Mouse (Mus musculus) cerebellum, adult 9-10 months (tissue): ENCODE data around the gene Gfral.

Source experiments
- DNase-seq: peaks from one replicate; pipeline ENCODE4 v3.0.0; 2022

The Gfral gene

DNA sequence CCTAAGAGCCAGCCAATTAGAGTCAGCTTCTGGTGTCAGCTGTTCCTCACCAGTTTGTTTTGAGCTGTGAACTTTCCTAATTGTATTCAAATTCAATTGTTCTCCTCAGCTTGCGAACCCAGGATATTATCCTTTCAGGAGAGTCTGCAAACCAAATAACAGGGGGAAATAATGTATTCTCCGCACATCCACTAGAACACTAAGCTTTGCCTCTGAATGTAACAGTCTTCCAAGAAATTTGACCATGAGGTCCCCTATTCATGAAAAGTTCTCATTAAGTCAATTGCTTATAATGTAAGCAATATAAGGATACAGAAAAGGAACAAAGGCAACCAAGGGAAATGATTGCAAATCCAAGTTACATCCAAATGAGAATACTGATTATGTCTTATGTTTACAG, at the start of gene Gfral:
Gene Gfral (minus strand): TSS at position 101 of the 400 bp plus-strand sequence.
- DNase-seq, result no peak

DNA sequence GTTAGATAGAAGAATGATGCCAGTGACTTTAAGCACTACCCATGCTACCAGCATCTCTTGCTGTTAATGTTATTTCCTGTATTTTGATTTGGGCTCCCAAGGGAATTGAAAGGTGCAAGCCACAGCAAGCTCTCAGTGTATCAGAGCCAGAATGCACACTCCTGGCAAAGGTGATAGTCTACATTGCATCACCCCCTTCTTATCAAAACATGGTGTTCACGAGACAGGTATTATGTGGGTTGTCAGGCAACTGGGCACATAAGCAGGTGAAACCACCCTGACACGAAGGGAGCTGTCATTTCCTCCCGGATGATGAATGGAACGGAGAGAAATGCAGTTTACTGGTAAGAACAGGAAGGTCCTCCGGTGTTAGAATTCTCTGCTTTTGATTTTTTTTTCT, 44.3 kb upstream of the Gfral start:
- no peak for DNase-seq

- no peak for DNase-seq
Measured at GRCm38 (mm10) chr9:76252544-76252943, 39.1 kb upstream of the Gfral start.

DNA sequence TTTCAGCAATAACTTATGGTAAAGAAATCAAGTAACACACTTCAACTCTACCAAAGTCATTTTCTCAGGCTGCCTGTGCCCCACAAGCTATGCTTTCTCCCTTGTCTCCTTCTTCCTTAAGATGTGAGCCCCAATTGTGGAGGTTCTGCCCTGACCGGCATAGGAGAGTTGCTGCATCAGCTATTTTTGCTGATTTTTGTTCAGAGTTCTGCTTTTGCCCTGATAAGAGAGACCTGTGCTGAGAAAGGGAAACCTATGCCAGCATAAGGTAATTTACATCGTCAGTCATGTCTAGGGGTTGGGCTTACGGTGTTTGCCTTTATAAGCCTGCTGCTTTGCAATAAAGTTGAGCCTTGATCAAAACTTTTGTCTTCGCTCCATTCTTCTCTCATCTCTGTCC, 38.7 kb upstream of the Gfral start:
- no peak for DNase-seq

- DNase-seq, result no peak
Measured at GRCm38 (mm10) chr9:76242322-76242721, 28.9 kb upstream of the Gfral start.

- DNase-seq, result no peak
Measured at GRCm38 (mm10) chr9:76237946-76238345, 24.5 kb upstream of the Gfral start.

DNA sequence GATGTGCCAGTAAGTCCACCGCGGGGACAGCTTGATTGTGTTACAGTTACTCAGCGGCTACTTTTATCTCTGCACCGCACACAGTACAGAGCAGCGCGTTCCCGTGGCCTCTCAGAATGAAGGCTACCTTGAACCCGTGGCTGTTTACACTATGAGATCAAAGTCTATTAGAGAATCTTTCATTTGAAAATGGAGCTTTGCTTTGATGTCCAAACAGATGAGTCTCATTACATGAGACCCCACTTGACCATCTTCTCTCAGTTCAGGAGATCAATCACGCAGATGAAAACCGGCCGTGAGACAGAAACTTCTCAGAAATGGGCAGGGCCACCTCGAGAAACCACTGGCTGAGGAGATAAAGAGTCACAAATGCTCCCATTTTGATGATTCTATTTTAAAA, 23.8 kb upstream of the Gfral start:
- no peak for DNase-seq

- peak; percentile 53 for DNase-seq
Measured at GRCm38 (mm10) chr9:76236626-76237025, 23.2 kb upstream of the Gfral start.

- DNase-seq, result no peak
Measured at GRCm38 (mm10) chr9:76235945-76236503, 22.6 kb upstream of the Gfral start.

DNA sequence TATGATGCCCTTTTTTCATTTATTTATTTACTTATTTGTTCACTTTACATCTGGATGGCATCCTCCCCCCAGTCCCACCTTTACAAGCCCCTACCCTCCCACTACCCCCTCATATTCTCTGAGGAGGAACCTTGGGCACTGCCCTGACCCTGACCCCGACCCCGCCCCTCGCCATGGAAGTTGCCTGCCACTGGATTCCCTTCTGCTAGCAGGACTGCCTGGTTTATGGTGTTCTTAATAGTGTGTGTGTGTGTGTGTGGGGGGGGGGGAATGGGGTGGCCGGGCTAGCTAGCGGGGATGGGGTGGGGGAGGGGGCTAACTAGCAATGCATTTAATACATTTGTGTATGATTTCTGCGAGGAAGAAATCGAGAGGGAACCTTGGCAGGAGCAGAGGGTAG, 21.4 kb upstream of the Gfral start:
- DNase-seq, result no peak

GRCm38 (mm10) chr9:76230400-76230799, 16.9 kb upstream of the Gfral start:
- no peak for DNase-seq

DNA sequence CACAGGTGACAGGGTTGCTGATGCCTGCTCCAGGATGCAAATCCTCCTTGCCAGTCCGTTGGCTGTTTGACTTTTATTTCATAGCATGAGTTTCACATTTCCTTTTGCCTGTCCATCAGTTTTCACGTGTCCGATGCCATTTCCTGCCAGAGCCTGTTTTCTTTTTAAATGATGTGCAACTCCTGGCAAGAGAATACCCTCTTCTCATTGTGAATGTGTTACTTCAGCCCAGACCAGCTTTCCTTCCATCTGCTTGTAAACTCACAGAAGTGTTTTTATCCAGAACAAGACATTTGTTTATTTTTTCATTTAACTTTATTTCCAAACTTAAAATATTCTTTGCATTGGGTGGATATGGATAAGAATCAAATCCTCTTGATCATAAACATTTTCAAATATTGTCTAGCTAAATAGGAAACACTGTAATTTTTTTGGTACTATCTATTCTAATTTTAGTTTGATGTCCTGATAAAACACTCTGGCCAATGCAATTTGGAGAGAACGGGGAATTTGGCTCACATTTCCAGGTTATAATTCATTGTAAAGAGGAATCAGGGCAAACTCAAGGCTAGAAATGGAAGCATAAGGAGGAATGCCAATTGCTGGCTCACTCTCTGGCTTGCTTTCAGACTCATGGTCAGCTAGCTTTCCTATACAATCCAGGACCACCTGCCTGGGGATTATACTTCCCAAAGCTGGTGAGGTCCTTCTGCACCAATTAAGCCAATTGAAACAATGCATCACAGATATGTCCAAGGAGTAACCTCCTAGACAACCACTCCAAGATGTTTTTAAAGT, 3.9 kb upstream of the Gfral start:
- DNase-seq, result peak; percentile 42

DNA sequence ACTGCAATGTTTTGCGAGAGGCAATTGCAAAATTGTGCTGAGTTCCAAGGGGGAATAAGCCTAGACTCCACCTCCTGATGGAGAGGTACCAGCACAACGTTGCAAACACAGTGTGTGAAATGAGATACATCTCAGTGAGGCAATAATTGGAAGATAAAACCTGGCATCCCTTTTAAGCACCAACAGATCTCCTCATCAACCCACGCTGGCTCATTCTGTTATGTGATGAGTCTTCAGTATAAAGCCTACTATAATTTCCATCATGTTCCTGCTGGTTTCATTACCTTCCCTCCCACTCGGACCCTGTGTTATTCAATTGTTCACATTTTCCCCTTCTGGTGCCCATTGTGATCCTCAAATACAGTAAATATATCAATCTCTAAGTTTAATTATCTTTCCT, 1.2 kb upstream of the Gfral start:
- DNase-seq, result no peak

DNA sequence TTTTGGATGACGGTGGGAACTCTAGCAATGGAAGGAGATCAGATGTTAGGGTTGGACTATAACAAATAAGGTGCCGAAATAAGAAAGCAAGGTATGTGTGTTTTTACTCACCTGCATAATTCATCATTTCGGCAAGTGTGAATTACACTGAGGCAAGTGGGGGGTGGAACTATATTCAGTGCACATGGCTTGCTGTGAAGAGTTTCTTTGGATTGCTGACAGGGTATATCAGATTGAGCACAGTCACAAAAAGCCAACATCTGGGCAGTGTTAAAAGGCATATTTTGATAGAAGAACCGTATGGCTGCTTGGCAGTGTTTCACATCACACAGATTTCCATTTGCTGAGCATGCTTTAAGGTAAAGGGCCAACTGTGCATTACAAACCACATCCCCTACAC, 16.5 kb downstream of the Gfral start:
- DNase-seq, result no peak

DNA sequence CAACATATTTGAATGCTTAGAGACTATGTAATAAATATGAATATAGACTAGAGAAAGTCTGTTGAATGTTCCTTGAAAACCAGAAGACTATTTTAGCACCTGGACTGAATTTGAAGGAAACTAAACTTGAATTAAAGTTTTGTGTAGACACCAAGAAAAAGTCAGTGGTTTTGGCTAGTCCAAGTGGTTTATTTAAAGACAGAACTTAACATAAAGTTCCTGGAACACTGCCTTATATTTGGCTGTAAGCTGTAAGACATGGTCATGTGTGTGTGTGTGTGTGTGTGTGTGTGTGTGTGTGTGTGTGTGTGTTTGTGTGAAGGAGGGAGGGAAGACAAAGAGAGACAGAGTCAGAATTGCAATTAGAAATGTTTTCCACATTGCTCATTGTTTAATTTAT, 34.2 kb downstream of the Gfral start:
- DNase-seq, result no peak

DNA sequence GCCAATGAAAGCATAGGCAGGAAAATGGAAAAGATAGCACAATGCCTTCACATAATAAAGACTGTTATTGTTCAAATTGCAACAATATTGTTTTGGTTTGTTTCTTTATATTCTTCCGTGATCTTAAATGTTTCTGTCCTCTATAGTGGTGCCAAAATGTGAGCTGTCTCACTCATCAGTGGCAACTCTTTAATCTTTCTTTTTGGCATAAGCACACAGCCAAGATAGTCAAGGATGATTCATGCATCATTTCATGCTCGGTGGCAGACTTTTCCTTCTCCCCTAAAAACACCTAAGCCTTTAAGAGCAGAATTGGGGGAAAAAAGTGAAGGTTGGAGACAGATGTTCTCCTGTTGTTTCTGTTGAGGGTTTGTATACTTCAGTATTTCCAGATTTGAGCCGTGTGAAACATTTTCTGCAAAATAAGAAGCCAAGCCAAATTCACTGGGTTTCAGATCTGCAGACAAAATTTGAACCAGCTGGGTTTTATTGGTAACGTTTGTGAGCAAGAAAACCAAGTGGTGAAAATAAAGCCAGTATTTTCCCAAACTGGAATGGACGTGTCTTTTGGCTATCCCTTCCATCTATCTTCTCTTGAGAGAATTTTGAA, 40.7 kb downstream of the Gfral start:
- no peak for DNase-seq

DNA sequence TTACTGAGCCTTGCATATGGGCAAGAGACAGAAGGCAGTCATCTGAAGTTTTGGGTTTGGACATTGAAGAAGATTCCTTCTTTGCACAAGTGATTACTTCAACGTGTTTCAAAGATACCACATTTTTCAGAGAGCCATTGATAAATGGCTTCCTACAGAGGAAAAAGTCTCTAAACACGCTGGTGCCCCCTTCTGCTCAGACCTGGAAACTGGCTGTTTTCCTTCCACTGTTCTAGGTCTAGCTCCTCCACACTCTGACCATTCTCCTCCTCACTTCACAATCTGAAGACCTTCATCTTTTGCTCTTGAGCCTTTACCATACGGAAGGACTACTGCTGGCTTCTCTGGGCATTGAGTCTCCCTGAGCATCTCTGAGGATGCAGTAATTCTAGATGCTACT, 45.1 kb downstream of the Gfral start:
- DNase-seq, result peak; percentile 7

GRCm38 (mm10) chr9:76162446-76162845, 51.0 kb downstream of the Gfral start:
- no peak for DNase-seq

DNA sequence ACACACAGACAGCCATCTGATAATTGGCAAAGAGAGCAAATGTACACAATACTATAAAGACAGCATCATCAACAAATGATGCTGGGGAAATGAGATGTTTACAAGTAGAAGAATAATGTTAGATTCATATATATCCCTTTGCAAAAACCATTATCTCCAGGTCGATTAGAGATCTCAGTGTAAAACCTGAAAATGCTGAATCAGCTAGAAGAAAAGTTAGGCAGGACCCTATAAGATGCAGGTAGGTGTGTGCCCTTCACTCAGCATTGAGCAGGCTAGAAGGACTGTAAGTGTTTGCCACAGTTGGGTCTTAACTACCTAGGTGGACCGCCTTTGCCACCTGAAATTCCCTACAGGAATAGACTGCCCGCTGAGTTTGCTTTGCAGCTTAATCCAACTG, 67.9 kb downstream of the Gfral start:
- no peak for DNase-seq

DNA sequence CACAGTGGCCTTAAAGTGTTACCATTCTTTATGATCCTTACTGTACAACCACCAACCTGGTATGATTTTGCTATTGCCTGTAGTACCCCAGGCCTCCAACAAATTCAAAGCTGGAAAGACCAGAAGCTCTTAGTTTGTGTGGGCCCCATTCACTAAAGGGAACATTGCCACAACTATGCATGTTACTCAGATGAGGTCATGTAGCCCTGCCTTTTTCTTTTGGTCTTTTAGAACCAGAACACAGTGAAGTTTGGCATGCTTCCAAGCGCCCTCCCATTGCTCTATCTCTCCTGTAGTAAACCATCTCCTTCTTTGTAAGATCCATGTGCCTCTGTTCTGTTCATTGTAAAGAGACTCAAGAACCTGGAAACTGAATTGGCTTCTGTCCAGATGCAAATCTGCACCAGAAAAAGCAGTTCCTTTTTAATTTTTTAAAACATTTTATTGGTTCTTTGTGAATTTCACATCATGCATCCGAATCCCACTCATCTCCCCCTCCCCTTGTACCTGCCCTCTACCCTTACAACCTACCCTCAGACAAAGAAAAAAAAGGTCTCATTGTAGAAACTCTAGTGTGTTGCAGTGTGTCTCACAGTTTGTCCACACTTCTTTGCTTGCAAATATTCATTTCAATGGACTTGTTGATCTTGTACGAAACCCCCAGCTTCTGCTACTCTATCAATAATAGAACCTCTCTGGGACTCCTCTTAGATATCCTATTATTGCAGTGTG, 74.9 kb downstream of the Gfral start:
- DNase-seq, result peak; percentile 5

DNA sequence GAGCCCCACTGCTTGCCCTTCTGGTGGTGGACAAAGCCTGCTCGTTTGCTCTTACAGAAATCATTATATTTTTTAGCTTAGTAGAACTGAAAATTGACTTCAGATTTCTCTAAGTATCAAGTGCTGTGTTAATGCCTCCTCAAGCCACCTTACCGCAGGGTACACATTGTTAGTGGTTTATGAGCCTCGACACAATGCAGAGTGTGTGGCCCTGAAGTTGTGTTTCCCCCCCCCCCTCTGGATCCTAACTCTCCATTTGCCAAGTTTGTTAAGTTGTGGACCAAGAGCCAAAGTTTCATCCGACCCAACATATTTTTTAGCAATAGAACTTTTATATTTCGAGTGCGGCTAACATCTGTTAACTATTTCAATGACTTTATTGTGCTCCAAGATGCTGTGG, 79.4 kb downstream of the Gfral start:
- no peak for DNase-seq

DNA sequence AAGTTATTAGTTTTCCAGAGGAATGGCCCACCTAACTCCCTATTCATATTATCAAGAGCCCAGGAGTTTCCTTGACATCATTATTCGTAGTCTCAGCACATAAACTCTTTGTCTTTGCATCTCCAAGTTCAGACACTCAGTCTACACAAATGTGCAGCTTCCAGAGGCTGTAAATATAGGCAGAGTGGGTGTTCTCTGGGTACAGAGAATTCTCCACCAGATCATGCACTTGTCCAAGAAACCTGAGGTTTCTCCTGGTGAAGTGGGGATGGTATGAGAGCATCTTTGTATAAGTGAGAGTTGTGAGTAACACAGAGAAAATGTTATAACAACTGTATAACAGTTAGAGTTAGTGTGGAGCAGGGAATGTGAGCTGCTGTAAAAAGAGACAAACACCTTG, 84.1 kb downstream of the Gfral start:
- no peak for DNase-seq

DNA sequence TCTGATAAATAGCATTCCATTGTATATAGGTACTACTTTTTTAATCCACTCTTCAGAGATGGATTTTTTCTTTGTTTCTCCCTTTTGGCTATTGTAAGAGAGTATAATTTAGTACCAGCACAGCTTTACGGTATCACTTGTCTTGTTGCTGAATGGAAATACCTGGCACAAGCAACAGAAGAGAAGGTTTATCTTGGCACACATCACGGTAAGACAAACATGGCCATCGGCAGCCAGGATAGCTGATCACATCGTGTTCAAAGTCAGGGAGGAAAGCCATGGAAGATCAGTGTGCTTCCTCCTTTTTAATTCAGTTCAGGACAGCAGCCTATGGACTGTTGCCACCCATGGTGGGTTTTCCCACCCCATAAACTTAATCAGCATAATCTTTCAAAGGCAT, 89.2 kb downstream of the Gfral start:
- DNase-seq, result no peak

GRCm38 (mm10) chr9:76122888-76123287, 90.6 kb downstream of the Gfral start:
- DNase-seq, result peak; percentile 66
